Mouse (Mus musculus): ENCODE results near the gene Exoc6. TPM values are rescaled to one million over a fixed set of nuclear protein-coding genes. Genes with fewer than 3 reads are reported as not detected.
"Not testable (repeated sequence)": the region's sequence is repeated elsewhere in the genome, so short reads cannot be mapped to it uniquely, and the experiment has no call there.

Gene Exoc6
- polyA plus RNA-seq, 1 experiment from 2014 or later, result 7.5 TPM

GRCm38 (mm10) chr19:37545231-37545630, 5.0 kb upstream of the Exoc6 start:
- no peak overlapping the region for H3K27ac ChIP-seq (replicated peaks; ENCODE audit: low read depth, low read length)
- DNase-seq (ENCODE audit: low spot score) (no peak), ATAC-seq (ENCODE audit: insufficient number of reproducible peaks, low FRiP score, low TSS enrichment, low read depth) (no peak)
- H3K9ac ChIP-seq (ENCODE audit: low read length), result no peak overlapping the region
- no peak overlapping the region for H3K4me2 ChIP-seq (ENCODE audit: low read depth, severe bottlenecking)
- 50% methylated on average over 3 of the region's 3 CpGs for WGBS
- H3K4me3 ChIP-seq (ENCODE audit: low read depth, low read length), result no peak overlapping the region
- H3K36me3 ChIP-seq (ENCODE audit: control insufficient read depth, insufficient read depth, low read length), result no peaks in the 10 kb centered on the region
- H3K4me1 ChIP-seq (ENCODE audit: control insufficient read depth, insufficient read depth, low read length), result no peaks in the 10 kb centered on the region
- H3K27me3 ChIP-seq (ENCODE audit: control insufficient read depth, insufficient read depth, low read length), result no peaks in the 10 kb centered on the region
- no peaks in the 10 kb centered on the region for H3K9me3 ChIP-seq (ENCODE audit: control insufficient read depth, low read length)

GRCm38 (mm10) chr19:37545725-37546124, 4.5 kb upstream of the Exoc6 start:
- DNase-seq (ENCODE audit: low spot score), result no peak
- Histone ChIP-seq H3K36me3 (ENCODE audit: control insufficient read depth, insufficient read depth, low read length) (no peaks in the 10 kb centered on the region), H3K4me1 (ENCODE audit: control insufficient read depth, insufficient read depth, low read length) (no peaks in the 10 kb centered on the region), H3K27ac (replicated peaks; ENCODE audit: low read depth, low read length) (no peak overlapping the region), H3K4me2 (ENCODE audit: low read depth, severe bottlenecking) (no peak overlapping the region), H3K4me3 (ENCODE audit: low read depth, low read length) (no peak overlapping the region), H3K27me3 (ENCODE audit: control insufficient read depth, insufficient read depth, low read length) (no peaks in the 10 kb centered on the region), H3K9me3 (ENCODE audit: control insufficient read depth, low read length) (no peaks in the 10 kb centered on the region), H3K9ac (ENCODE audit: low read length) (no peak overlapping the region)
- ATAC-seq (ENCODE audit: insufficient number of reproducible peaks, low FRiP score, low TSS enrichment, low read depth), result no peak
- WGBS, result 88% methylated on average over 6 of the region's 6 CpGs

GRCm38 (mm10) chr19:37546776-37547175, 3.4 kb upstream of the Exoc6 start:
- Histone ChIP-seq H3K36me3 (ENCODE audit: control insufficient read depth, insufficient read depth, low read length) (no peaks in the 10 kb centered on the region), H3K4me3 (ENCODE audit: low read depth, low read length) (no peak overlapping the region), H3K9ac (ENCODE audit: low read length) (no peak overlapping the region), H3K9me3 (ENCODE audit: control insufficient read depth, low read length) (no peaks in the 10 kb centered on the region), H3K4me2 (ENCODE audit: low read depth, severe bottlenecking) (no peak overlapping the region), H3K27me3 (ENCODE audit: control insufficient read depth, insufficient read depth, low read length) (no peaks in the 10 kb centered on the region), H3K27ac (replicated peaks; ENCODE audit: low read depth, low read length) (no peak overlapping the region), H3K4me1 (ENCODE audit: control insufficient read depth, insufficient read depth, low read length) (no peaks in the 10 kb centered on the region)
- ATAC-seq (ENCODE audit: insufficient number of reproducible peaks, low FRiP score, low TSS enrichment, low read depth) (no peak), DNase-seq (ENCODE audit: low spot score) (no peak)
- 77% methylated on average over 4 of the region's 4 CpGs for WGBS

- DNase-seq (ENCODE audit: low spot score) (no peak), ATAC-seq (ENCODE audit: insufficient number of reproducible peaks, low FRiP score, low TSS enrichment, low read depth) (no peak)
- Histone ChIP-seq H3K27ac (replicated peaks; ENCODE audit: low read depth, low read length) (no peak overlapping the region), H3K9me3 (ENCODE audit: control insufficient read depth, low read length) (no peaks in the 10 kb centered on the region), H3K27me3 (ENCODE audit: control insufficient read depth, insufficient read depth, low read length) (no peaks in the 10 kb centered on the region), H3K9ac (ENCODE audit: low read length) (no peak overlapping the region), H3K4me2 (ENCODE audit: low read depth, severe bottlenecking) (peak overlapping the region; percentile 96), H3K4me3 (ENCODE audit: low read depth, low read length) (peak overlapping the region; percentile 66), H3K4me1 (ENCODE audit: control insufficient read depth, insufficient read depth, low read length) (no peaks in the 10 kb centered on the region), H3K36me3 (ENCODE audit: control insufficient read depth, insufficient read depth, low read length) (no peaks in the 10 kb centered on the region)
- 18% methylated on average over 8 of the region's 8 CpGs for WGBS
These were observed 885 bp downstream of the Exoc6 start for GRCm38 (mm10) chr19:37551040-37551566.

- Histone ChIP-seq H3K4me2 (ENCODE audit: low read depth, severe bottlenecking) (no peak overlapping the region), H3K4me1 (ENCODE audit: control insufficient read depth, insufficient read depth, low read length) (no peaks in the 10 kb centered on the region), H3K27ac (replicated peaks; ENCODE audit: low read depth, low read length) (no peak overlapping the region), H3K27me3 (ENCODE audit: control insufficient read depth, insufficient read depth, low read length) (no peaks in the 10 kb centered on the region), H3K9ac (ENCODE audit: low read length) (no peak overlapping the region), H3K36me3 (ENCODE audit: control insufficient read depth, insufficient read depth, low read length) (no peaks in the 10 kb centered on the region), H3K9me3 (ENCODE audit: control insufficient read depth, low read length) (no peaks in the 10 kb centered on the region), H3K4me3 (ENCODE audit: low read depth, low read length) (no peak overlapping the region)
- ATAC-seq (ENCODE audit: insufficient number of reproducible peaks, low FRiP score, low TSS enrichment, low read depth) (no peak), DNase-seq (ENCODE audit: low spot score) (no peak)
- WGBS, result 85% methylated on average over 11 of the region's 11 CpGs
These were observed 3.4 kb downstream of the Exoc6 start for GRCm38 (mm10) chr19:37553376-37554265.

GRCm38 (mm10) chr19:37554266-37554650, 4.0 kb downstream of the Exoc6 start:
- not testable (repeated sequence) for H3K27me3 ChIP-seq (ENCODE audit: control insufficient read depth, insufficient read depth, low read length); ATAC-seq (ENCODE audit: insufficient number of reproducible peaks, low FRiP score, low TSS enrichment, low read depth); H3K4me3 ChIP-seq (ENCODE audit: low read depth, low read length); H3K36me3 ChIP-seq (ENCODE audit: control insufficient read depth, insufficient read depth, low read length); H3K4me2 ChIP-seq (ENCODE audit: low read depth, severe bottlenecking); DNase-seq (ENCODE audit: low spot score); H3K9me3 ChIP-seq (ENCODE audit: control insufficient read depth, low read length); H3K9ac ChIP-seq (ENCODE audit: low read length); H3K4me1 ChIP-seq (ENCODE audit: control insufficient read depth, insufficient read depth, low read length); H3K27ac ChIP-seq (replicated peaks; ENCODE audit: low read depth, low read length)
- 80% methylated on average over 5 of the region's 5 CpGs for WGBS

- Histone ChIP-seq H3K4me3 (ENCODE audit: low read depth, low read length) (no peak overlapping the region), H3K36me3 (ENCODE audit: control insufficient read depth, insufficient read depth, low read length) (no peaks in the 10 kb centered on the region), H3K9me3 (ENCODE audit: control insufficient read depth, low read length) (no peaks in the 10 kb centered on the region), H3K4me1 (ENCODE audit: control insufficient read depth, insufficient read depth, low read length) (peaks cover 3% of the 10 kb centered on the region; the same call in 1 of the 2 replicates), H3K27me3 (ENCODE audit: control insufficient read depth, insufficient read depth, low read length) (no peaks in the 10 kb centered on the region), H3K9ac (ENCODE audit: low read length) (no peak overlapping the region), H3K27ac (replicated peaks; ENCODE audit: low read depth, low read length) (no peak overlapping the region), H3K4me2 (ENCODE audit: low read depth, severe bottlenecking) (no peak overlapping the region)
- ATAC-seq (ENCODE audit: insufficient number of reproducible peaks, low FRiP score, low TSS enrichment, low read depth) (no peak), DNase-seq (ENCODE audit: low spot score) (no peak)
- 91% methylated on average over 6 of the region's 6 CpGs for WGBS
These were observed 5.8 kb downstream of the Exoc6 start for GRCm38 (mm10) chr19:37555863-37556566.

- Histone ChIP-seq H3K4me2 (ENCODE audit: low read depth, severe bottlenecking) (no peak overlapping the region), H3K9me3 (ENCODE audit: control insufficient read depth, low read length) (no peaks in the 10 kb centered on the region), H3K27me3 (ENCODE audit: control insufficient read depth, insufficient read depth, low read length) (no peaks in the 10 kb centered on the region), H3K4me3 (ENCODE audit: low read depth, low read length) (no peak overlapping the region), H3K4me1 (ENCODE audit: control insufficient read depth, insufficient read depth, low read length) (peaks cover 3% of the 10 kb centered on the region; the same call in 1 of the 2 replicates), H3K9ac (ENCODE audit: low read length) (no peak overlapping the region), H3K27ac (replicated peaks; ENCODE audit: low read depth, low read length) (no peak overlapping the region), H3K36me3 (ENCODE audit: control insufficient read depth, insufficient read depth, low read length) (no peaks in the 10 kb centered on the region)
- DNase-seq (ENCODE audit: low spot score) (no peak), ATAC-seq (ENCODE audit: insufficient number of reproducible peaks, low FRiP score, low TSS enrichment, low read depth) (no peak)
- 82% methylated on average over 3 of the region's 3 CpGs for WGBS
These were observed 7.7 kb downstream of the Exoc6 start for GRCm38 (mm10) chr19:37557898-37558297.
